Mouse (Mus musculus) cerebellum, adult (tissue): Measurements from ENCODE around the gene Tpbpb.
"Not testable (repeated sequence)": the region's sequence is repeated elsewhere in the genome, so short reads cannot be mapped to it uniquely, and the experiment has no call there.

Experiments used
- ATAC-seq: cut with Nextera tagmentation; 2 replicates; pipeline ENCODE4 v1.9.2; 2017; ENCODE audit warnings: mild to moderate bottlenecking, moderate library complexity, mixed read lengths; ENCODE audit not compliant: insufficient number of reproducible peaks, low FRiP score, low TSS enrichment

Gene Tpbpb

DNA sequence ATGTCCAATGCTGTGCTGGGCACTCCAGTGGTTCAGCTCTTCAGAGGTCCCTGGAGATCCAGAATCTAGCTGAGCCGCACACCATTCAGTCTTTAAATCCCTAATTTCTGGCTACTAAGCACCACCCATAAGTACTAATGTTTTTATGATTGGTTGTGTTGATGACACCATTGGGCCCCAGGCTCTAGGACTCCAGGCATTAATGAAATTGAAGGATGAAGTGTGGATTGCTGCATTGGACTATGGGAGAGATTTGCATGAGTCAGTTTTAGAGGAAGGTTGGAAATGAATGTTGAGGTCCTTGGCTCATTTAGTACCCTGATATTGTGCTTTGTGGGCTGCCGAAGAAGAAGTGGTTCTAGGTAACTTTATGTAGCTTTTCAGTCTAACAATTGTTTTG, at the start of gene Tpbpb:
Tpbpb (minus strand) TSS at position 101 of the 400 bp plus-strand sequence.
- not testable (repeated sequence) for ATAC-seq

DNA sequence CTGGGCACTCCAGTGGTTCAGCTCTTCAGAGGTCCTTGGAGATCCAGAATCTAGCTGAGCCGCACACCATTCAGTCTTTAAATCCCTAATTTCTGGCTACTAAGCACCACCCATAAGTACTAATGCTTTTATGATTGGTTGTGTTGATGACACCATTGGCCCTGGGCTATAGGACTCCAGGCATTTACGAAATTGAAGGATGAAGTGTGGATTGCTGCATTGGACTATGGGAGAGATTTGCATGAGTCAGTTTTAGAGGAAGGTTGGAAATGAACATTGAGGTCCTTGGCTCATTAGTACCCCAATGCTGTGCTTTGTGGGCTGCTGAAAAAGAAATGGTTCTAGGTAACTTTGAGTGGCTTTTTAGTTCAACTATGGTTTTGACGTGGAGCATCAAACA, 37.2 kb upstream of the Tpbpb start, which contains the start of gene Tpbpa:
Tpbpa (minus strand) TSS at position 101 of the 400 bp plus-strand sequence.
- ATAC-seq, result not testable (repeated sequence)

DNA sequence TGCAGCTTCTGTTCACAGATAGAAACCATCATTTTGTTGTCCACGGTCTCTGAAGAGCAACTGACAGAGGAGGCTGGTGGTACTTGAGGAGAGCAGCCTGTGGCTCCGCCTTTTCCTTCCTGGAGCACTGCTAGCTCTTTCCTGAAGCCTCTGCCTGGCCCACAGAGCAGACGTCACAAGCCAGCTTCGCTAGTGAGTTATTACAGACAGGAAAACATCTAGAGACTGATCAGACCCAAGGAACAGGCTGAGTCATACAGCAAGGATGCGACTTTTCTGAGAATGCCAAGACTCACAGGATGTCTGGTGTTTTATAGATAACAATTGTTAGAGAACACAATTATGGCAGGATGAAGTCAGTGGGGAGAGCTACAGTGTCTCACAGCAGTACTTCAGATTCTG, 31.8 kb upstream of the Tpbpb start, which contains the start of the genes Gm49391 and Ctla2a:
Gm49391 (minus strand) TSS at position 72 of the 402 bp plus-strand sequence.
Ctla2a (minus strand) TSS at position 126 of the 402 bp plus-strand sequence.
- no peak for ATAC-seq

DNA sequence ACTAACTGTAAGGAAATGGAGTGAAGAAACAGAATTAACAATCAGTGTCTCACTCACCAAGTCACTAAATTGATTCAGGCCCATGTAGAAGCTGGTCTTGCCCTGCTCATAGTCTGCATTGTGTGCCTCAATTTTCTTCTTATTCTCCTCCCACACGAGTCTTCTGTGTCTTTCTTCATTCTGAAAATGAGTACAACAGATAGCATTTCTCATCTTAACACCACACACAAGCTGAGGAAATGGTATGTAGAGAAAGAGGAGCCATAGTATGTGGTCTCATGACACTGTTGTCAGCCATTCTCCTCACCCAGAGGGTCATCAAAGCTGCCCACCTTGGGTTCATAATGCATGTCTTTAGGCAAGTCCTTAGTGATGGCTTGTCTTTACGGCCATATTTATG, 30.8 kb upstream of the Tpbpb start, which contains the start of gene Gm49393:
Gm49393 (minus strand) TSS at position 101 of the 400 bp plus-strand sequence.
- ATAC-seq, result not testable (repeated sequence)

DNA sequence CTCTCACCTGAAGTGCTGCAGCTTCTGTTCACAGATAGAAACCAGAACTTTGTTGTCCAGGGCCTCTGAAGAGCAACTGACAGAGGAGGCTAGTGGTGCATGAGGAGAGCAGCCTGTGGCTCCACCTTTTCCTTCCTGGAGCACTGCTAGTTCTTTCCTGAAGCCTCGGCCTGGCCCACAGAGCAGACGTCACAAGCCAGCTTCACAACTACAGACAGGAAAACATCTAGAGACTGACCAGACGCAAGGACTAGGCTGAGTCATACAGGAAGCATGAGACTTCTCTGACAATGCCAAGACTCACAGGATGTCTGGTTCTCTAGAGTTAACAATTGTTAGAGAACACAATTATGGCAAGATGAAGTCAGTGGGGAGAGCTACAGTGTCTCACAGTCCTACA, 7.4 kb downstream of the Tpbpb start, which contains the start of gene Ctla2b:
Ctla2b (minus strand) TSS at position 120 of the 400 bp plus-strand sequence.
- no peak for ATAC-seq

DNA sequence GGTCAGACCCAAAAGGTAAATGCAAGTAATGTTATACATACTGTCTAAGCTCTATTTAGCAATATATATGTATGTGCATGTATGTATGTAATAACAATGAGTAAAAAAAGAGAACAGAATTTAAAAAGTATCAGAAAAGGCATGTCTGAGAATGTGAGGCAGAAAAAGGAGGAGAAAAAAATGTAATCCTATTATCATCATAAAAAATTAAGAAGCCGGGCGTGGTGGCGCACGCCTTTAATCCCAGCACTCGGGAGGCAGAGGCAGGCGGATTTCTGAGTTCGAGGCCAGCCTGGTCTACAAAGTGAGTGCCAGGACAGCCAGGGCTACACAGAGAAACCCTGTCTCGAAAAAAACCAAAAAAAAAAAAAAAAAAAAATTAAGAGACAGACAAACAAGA, 7.9 kb downstream of the Tpbpb start, which contains the start of gene Gm49392:
Gm49392 (minus strand) TSS at position 101 of the 400 bp plus-strand sequence.
- ATAC-seq, result not testable (repeated sequence)

DNA sequence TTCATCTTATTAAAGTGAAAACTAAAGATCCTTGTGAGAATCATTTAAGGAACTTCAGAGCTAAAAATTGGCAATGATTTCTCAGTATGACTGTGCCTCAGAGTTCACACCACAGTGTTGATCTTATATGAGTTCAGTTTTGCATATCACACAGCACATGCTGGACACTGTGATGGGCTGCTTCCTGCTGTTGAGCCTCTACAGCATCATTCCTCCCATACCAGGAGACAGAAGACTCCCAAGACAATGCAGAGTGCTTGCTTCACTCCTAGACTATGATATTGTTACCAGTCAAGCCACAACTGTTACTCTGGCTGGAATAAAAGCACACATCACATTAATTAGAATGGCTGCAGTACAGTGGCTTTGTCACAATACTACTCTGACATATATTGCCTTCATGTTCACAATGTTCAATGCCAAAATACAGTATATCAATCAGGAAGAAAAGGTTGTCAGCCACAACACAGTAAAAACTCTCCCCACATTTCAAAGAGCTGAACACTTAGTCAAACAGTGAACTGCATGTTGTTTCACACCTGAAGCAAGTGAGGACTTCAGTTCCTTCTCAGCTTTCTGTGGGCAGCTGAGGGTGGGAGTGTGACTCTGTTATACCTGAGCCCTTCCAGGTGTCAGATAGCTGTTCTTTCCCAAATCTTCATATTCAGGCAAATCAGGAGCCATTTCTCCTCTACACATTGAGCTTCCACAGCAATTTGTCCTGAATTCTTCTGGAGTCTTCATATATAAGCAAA, 9.1 kb downstream of the Tpbpb start:
- ATAC-seq, result no peak

DNA sequence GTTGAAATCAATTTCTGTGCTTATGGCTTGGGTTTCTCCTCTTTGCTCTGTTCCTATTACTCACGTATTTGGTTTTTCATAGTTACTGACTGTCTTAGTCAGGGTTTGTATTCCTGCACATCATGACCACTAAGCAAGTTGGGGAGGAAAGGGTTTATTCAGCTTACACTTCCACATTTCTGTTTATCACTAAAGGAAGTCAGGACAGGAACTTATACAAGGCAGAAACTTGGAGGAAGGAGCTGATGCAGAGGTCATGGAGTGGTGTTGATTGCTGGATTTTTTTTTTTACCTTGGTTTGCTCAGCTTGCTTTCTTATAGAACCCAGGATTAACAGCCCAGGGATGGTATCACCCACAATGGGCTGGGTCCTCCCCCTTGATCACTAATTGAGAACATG, 12.4 kb downstream of the Tpbpb start:
- no peak for ATAC-seq

DNA sequence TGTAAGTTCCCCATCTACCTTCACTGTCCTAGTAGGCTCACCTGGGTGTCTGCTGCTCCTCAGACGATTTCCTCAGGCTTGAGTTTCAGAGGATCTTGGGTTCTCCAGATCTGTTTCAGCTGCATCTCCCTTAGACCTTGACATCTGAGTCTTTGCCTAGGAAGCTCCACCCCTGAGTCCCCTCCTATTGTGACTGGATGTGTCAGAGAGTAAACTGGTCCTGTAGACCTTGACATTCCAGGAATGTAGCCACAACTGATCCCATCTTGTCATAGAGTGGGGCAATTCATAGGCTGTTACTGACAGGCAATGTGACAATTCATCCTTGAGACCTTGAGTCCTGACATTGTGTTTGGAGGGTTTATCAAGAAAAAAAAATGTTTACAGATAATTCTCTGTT, 40.4 kb downstream of the Tpbpb start, which contains the start of gene 4930486L24Rik:
4930486L24Rik (minus strand) TSS at position 195 of the 400 bp plus-strand sequence.
- ATAC-seq, result no peak
